Mouse (Mus musculus) naive thymus-derived CD4-positive, alpha-beta T cell, adult 5 months (primary cell): ENCODE results near the gene Plaa. TPM values are rescaled to one million over a fixed set of nuclear protein-coding genes. Genes with fewer than 3 reads are reported as not detected.

Experiments
- polyA plus RNA-seq: library from polyadenylated mRNA; unstranded; fragments of 100-300 nt; shearing (Covaris generic); gene quantifications from one replicate; pipeline ENCODE4 v1.2.1, GENCODE M21; 2017

Plaa gene
- 81.2 TPM for polyA plus RNA-seq

GRCm38 (mm10) chr4:94603031-94603629, at the start of gene Plaa:
Gene Plaa (minus strand): TSS chr4:94603244.

DNA sequence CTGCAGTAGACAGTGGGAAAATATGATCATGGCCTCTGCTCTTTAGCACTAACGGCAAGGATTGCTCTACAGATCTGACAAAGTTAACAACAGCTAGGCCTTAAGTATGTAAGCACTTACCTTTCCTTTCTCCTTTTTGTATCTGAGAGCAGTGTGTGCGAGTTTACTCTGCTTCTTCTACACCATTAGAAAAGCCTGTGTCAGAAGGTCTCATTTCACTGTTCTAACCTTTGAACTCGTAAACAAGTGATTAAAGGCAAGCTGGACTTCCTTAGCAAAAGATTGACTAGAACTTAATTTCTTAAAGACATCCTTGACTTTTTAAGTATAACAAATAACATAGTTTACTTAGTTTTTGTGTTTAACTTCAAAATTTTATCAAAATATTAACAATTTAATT, 46.9 kb upstream of the Plaa start, which contains the start of gene Lrrc19:
TSS of gene Lrrc19 (minus strand) at position 225 of the 400 bp plus-strand sequence.

GRCm38 (mm10) chr4:94613972-94614626, 11.1 kb upstream of the Plaa start, which contains the start of gene Ift74:
Gene Ift74 (plus strand): TSS chr4:94614491.

GRCm38 (mm10) chr4:94556265-94557054, 46.6 kb downstream of the Plaa start, which contains the start of the genes Gm10306 and Caap1:
Gene Gm10306 (plus strand): TSS chr4:94556546.
Gene Caap1 (minus strand): TSS chr4:94556796.

Other genes starting within 250 kb of the Plaa start
- gene Gm10306, start 46.7 kb downstream of the Plaa start, polyA plus RNA-seq = not detected
- 17.0 TPM for gene Caap1, start 46.4 kb downstream of the Plaa start, polyA plus RNA-seq
- gene Ift74, start 11.2 kb upstream of the Plaa start, polyA plus RNA-seq = 2.4 TPM
- gene Lrrc19, start 46.9 kb upstream of the Plaa start, polyA plus RNA-seq = not detected
- gene Tek, start 136.0 kb upstream of the Plaa start, polyA plus RNA-seq = not detected